Mouse (Mus musculus) myocyte (in vitro differentiated cells): Measurements from ENCODE around the gene Ubqln4.

Experiments used
- CEBPB ChIP-seq: IDR thresholded peaks from 2 replicates; pipeline ENCODE4 v1.6.1; 2011; ENCODE audit warnings: mild to moderate bottlenecking, moderate library complexity; ENCODE audit not compliant: poor library complexity, insufficient read depth, severe bottlenecking
- E2F4 ChIP-seq: IDR thresholded peaks from one replicate; pipeline ENCODE4 v1.6.1; 2011; ENCODE audit warnings: mild to moderate bottlenecking, control low read depth, moderate library complexity; ENCODE audit not compliant: insufficient read depth
- MAX ChIP-seq: IDR thresholded peaks from one replicate; pipeline ENCODE4 v1.6.1; 2011; ENCODE audit warnings: low read depth, mild to moderate bottlenecking, control low read depth
- MYOD1 ChIP-seq, 3 experiments: IDR thresholded peaks; one replicate each; pipeline ENCODE4 v1.6.1; 2011; ENCODE audit warnings: control low read depth in 2 of 3, low read depth in 2 of 3, mild to moderate bottlenecking in 2 of 3, moderate library complexity in 1 of 3; ENCODE audit not compliant: insufficient read length in 2 of 3, control insufficient read depth in 1 of 3
- MYOG ChIP-seq, 3 experiments: IDR thresholded peaks; one replicate each; pipeline ENCODE4 v1.6.1; 2011; ENCODE audit warnings: control low read depth in 2 of 3, low read depth in 2 of 3, mild to moderate bottlenecking in 2 of 3; ENCODE audit not compliant: insufficient read length in 2 of 3, control insufficient read depth in 1 of 3, insufficient read depth in 1 of 3
- POLR2A ChIP-seq: IDR thresholded peaks from one replicate; pipeline ENCODE4 v1.6.1; 2011; ENCODE audit warnings: low read depth, mild to moderate bottlenecking, control low read depth, moderate library complexity; ENCODE audit not compliant: insufficient read length
- POLR2AphosphoS2 ChIP-seq: IDR thresholded peaks from one replicate; pipeline ENCODE4 v1.6.1; 2011; ENCODE audit warnings: low read depth, control low read depth; ENCODE audit not compliant: insufficient read length
- SRF ChIP-seq: IDR thresholded peaks from one replicate; pipeline ENCODE4 v1.6.1; 2011; ENCODE audit warnings: low read depth; ENCODE audit not compliant: control insufficient read depth, insufficient read length
- TCF12 ChIP-seq: IDR thresholded peaks from one replicate; pipeline ENCODE4 v1.6.1; 2011; ENCODE audit warnings: mild to moderate bottlenecking, control low read depth; ENCODE audit not compliant: poor library complexity, insufficient read depth, severe bottlenecking
- TCF3 ChIP-seq: IDR thresholded peaks from one replicate; pipeline ENCODE4 v1.6.1; 2011; ENCODE audit warnings: low read depth, control low read depth; ENCODE audit not compliant: insufficient read length
- USF1 ChIP-seq: IDR thresholded peaks from one replicate; pipeline ENCODE4 v1.6.1; 2011; ENCODE audit warnings: low read depth, mild to moderate bottlenecking, control low read depth, moderate library complexity

DNA sequence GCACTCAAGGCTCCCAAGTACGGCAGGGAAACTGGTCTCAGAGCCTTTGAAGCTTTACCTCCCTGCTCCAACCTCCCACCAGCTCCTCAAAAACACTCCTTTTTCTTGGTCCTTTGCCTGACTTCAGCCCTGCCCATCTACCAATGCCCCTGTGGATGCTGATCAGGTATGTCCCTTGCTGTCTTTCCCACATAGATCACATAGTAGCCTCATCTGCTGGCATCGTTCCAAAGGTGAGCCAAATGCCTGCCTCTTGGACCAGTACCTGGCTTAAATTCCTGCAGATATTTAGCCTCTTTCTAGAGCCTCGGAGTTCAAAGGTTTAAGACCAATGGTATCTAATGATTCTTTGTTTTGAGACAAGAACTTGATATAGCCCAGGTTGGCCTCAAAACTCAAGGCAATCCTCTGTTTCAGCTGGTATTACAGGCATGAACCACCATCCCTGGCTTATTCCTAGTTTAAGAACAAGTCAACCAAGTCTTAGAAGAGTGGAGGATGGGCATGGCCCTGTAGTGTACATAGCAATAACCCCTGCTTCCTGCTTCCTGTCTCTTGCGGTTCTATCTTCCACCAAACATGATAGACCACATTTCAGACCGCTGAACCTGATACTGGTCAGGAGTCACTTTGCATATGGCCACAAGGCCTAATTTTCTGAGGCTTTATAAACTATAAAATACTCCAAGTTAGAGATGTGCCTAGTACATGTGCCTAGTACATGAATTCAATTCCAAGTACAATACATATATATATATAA is 9.7 kb upstream of the Ubqln4 start:
- TF ChIP-seq TCF12 (no peak), POLR2A (no peak), TCF3 (no peak), POLR2AphosphoS2 (no peak), USF1 (no peak), MYOG (IDR thresholded peaks at IDR 0.05; ENCODE audit: control insufficient read depth in 1 of 3, insufficient read depth in 1 of 3, insufficient read length in 2 of 3, low read depth in 2 of 3) (no peak), CEBPB (no peak), SRF (no peak), MAX (no peak), E2F4 (no peak), MYOD1 (IDR thresholded peaks at IDR 0.05; ENCODE audit: control insufficient read depth in 1 of 3, insufficient read length in 2 of 3, low read depth in 2 of 3) (no peak)
